Mouse (Mus musculus) lung, postnatal 0 days (tissue): ENCODE data around the gene Gm17409. TPM values are rescaled to one million over a fixed set of nuclear protein-coding genes. Genes with fewer than 3 reads are reported as not detected.

Source experiments
- ATAC-seq: fragments of 200-750 bp; cut with Nextera tagmentation; 2 replicates; pipeline ENCODE4 v1.8.0; 2017; ENCODE audit warnings: moderate library complexity
- DNase-seq: peaks from one replicate; pipeline ENCODE4 v3.0.0-alpha.2; 2016; ENCODE audit warnings: low spot score
- H3K27ac ChIP-seq: fragments of 300-500 bp; sonication (generic); 2 replicates; pipeline ENCODE4 v1.5.1; 2014; ENCODE audit warnings: antibody characterized with exemption, mild to moderate bottlenecking, low read length, mixed read lengths
- H3K27me3 ChIP-seq: fragments of 300-500 bp; sonication (generic); replicated peaks from 2 replicates; pipeline ENCODE4 v1.6.1; 2014; ENCODE audit warnings: low read length, mixed read lengths; ENCODE audit not compliant: insufficient read depth
- H3K36me3 ChIP-seq: fragments of 300-500 bp; sonication (generic); 2 replicates; pipeline ENCODE4 v1.6.1; 2014; ENCODE audit warnings: low read length, mixed read lengths; ENCODE audit not compliant: insufficient read depth
- H3K4me1 ChIP-seq: fragments of 300-500 bp; sonication (generic); 2 replicates; pipeline ENCODE4 v1.6.1; 2014; ENCODE audit warnings: antibody characterized with exemption, low read depth, low read length, mixed read lengths; ENCODE audit not compliant: insufficient read depth
- H3K4me2 ChIP-seq: fragments of 300-500 bp; sonication (generic); replicated peaks from 2 replicates; pipeline ENCODE4 v1.6.1; 2014; ENCODE audit warnings: low read depth, mild to moderate bottlenecking, low read length, moderate library complexity, mixed read lengths
- H3K4me3 ChIP-seq: fragments of 300-500 bp; sonication (generic); 2 replicates; pipeline ENCODE4 v1.5.1; 2014; ENCODE audit warnings: low read depth, low read length
- H3K9ac ChIP-seq: fragments of 300-500 bp; sonication (generic); replicated peaks from 2 replicates; pipeline ENCODE4 v1.6.1; 2014; ENCODE audit warnings: low read depth, mild to moderate bottlenecking
- H3K9me3 ChIP-seq: fragments of 300-500 bp; sonication (generic); 2 replicates; pipeline ENCODE4 v1.6.1; 2016; ENCODE audit warnings: low read length, mixed read lengths
- CTCF ChIP-seq: IDR thresholded peaks from 2 replicates; pipeline ENCODE4 v1.5.1; 2016; ENCODE audit warnings: antibody characterized with exemption, mild to moderate bottlenecking
- EP300 ChIP-seq: IDR thresholded peaks from 2 replicates; pipeline ENCODE4 v1.6.1; 2016; ENCODE audit warnings: antibody characterized with exemption, mild to moderate bottlenecking, control low read depth
- WGBS: fragments of 180-500 bp; shearing (Covaris S2); extraction: QIAGEN DNeasy Blood & Tissue Kit; methylation state at CpG from one replicate; pipeline ENCODE4 v1.1.7; 2014; 5-methylcytosine and 5-hydroxymethylcytosine counted together
- polyA plus RNA-seq: library from polyadenylated mRNA; unstranded; fragments of >200 nt; fragmentation: Nextera tagmentation; extraction: Ambion mirVana; gene quantifications from 2 replicates; pipeline ENCODE4 v1.2.1, GENCODE M21; 2015

The Gm17409 gene
- polyA plus RNA-seq, 1 experiment from 2014 or later, result not detected

DNA sequence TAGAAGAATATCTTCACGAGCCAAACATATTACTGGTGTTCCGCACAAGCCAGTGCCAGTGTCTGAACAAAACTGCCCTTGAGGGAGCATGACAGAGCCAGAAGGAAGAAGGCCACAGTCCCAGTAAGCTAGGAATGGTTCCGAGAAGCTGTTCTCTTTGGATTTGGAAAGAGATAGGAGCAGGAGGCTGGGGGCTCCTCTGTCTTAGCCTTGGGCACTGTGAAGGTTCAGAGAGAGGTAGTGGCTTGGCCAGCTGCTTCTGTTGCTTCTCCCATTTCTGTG lies 17.3 kb downstream of the Gm17409 start:
- TF ChIP-seq CTCF, result no peak
- no peak for TF ChIP-seq EP300
- H3K9me3 ChIP-seq, result no peaks in the 10 kb centered on the region
- no peaks in the 10 kb centered on the region for H3K27me3 ChIP-seq
- H3K4me1 ChIP-seq, result peaks cover 11% of the 10 kb centered on the region; the same call in 1 of the 2 replicates
- no peak overlapping the region for H3K4me3 ChIP-seq
- peak overlapping the region; percentile 65 for H3K27ac ChIP-seq
- no peak for DNase-seq
- H3K9ac ChIP-seq, result no peak overlapping the region
- no peaks in the 10 kb centered on the region for H3K36me3 ChIP-seq
- 54% methylated on average over 3 of the region's 3 CpGs for WGBS
- no peak overlapping the region for H3K4me2 ChIP-seq
- no peak for ATAC-seq

DNA sequence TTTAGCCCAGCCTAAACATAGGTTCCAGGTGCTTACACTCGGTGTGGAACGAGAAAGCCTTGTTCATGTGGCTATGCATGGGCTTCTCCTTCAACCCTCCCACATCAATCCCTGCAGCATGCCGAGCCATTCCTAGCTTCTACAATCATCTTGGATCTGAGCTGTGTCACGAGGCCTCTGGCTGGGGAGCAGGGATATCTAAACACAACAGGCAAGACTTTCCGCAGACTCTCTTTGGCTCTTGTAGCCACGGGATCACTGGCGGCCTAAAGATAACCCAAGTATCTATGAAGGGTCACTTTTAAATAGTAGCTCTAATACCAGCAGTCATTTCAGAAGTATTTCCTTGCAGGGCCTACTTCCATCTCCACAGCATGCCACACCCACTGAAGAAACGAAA lies 18.5 kb downstream of the Gm17409 start:
- no peaks in the 10 kb centered on the region for H3K36me3 ChIP-seq
- TF ChIP-seq EP300 (no peak), CTCF (no peak)
- H3K4me2 ChIP-seq, result no peak overlapping the region
- H3K9ac ChIP-seq, result no peak overlapping the region
- H3K4me1 ChIP-seq, result peaks cover 11% of the 10 kb centered on the region; the same call in 1 of the 2 replicates
- no peak overlapping the region for H3K4me3 ChIP-seq
- no peak for DNase-seq
- H3K27ac ChIP-seq, result 0 out of 2 replicates have a peak overlapping the region, but pooled peaks have one; percentile 2
- no peaks in the 10 kb centered on the region for H3K9me3 ChIP-seq
- H3K27me3 ChIP-seq, result no peaks in the 10 kb centered on the region
- WGBS, result 63% methylated on average over 8 of the region's 8 CpGs
- no peak for ATAC-seq

DNA sequence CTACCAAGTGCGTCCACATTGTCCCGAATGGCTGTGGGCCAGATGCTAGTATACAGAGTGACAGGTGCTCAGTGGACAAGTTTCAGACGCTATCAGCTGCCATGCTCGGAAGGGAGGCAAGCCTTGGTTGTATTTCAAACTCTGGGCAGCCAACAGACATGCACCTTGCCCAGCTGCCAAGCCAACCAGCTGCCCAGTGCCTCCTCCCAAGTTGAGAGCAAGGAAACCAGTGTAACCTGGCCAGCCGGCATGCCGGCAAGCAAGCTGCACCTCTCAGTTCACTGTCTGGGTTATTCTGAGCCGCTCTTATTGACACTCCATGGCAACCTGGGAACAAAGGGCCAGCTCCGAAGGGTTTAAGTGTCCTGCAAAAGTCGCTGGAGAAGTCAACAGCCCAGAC lies 19.4 kb downstream of the Gm17409 start:
- peak; percentile 78 for ATAC-seq
- H3K4me1 ChIP-seq, result peaks cover 10% of the 10 kb centered on the region; the same call in 1 of the 2 replicates
- DNase-seq, result peak; percentile 87
- no peak overlapping the region for H3K9ac ChIP-seq
- H3K4me3 ChIP-seq, result no peak overlapping the region
- WGBS, result 62% methylated on average over 9 of the region's 9 CpGs
- H3K27ac ChIP-seq, result peak overlapping the region; percentile 64; the same call in 1 of the 2 replicates
- no peak for TF ChIP-seq CTCF
- TF ChIP-seq EP300, result no peak
- H3K4me2 ChIP-seq, result no peak overlapping the region
- H3K9me3 ChIP-seq, result no peaks in the 10 kb centered on the region
- no peaks in the 10 kb centered on the region for H3K36me3 ChIP-seq
- no peaks in the 10 kb centered on the region for H3K27me3 ChIP-seq

DNA sequence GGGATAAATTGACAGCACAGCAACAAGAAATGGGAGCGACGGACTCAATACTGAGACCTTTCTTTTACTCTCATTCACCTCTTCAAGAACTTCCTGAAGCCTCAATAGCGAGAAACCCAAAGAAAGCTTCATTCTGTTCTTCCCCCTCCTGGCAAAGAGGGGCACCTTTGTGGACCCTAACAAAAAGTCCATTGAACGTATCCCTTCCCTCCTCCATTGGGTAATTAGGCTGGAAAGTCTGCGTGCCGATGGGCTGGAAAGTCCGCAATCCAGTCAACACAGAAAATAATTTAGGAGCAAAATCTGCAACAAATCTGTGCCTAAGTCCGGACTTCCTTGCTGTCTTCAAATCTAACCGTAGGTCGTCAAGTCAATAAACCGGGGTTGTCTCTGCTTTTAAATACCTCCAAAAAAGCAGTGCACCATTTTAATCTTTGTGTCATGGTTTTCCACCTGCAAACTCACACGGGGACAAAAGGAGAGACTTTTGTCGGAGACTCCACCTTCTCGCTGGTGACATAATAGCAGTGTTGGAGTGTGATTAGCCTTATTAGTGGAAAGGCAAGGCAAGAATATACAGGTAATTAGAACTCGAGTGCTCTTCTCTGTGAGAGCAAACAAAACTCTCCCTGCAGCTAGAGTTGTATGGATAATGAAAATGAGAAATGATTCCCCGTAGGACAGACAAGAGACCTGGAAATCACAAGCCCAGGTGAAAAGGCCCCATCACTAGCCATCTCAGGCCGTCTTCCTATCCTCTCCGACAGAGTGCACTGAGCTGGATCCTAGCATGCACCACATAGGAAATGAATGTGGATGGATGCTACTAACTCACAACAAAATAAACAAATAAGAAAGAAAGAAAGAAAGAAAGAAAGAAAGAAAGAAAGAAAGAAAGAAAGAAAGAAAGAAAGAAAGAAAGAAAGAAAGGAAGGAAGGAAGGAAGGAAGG lies 24.0 kb downstream of the Gm17409 start:
- Histone ChIP-seq H3K27ac (no peak overlapping the region), H3K36me3 (no peaks in the 10 kb centered on the region), H3K27me3 (no peaks in the 10 kb centered on the region), H3K9me3 (no peaks in the 10 kb centered on the region), H3K4me1 (no peaks in the 10 kb centered on the region), H3K4me3 (no peak overlapping the region), H3K4me2 (no peak overlapping the region), H3K9ac (no peak overlapping the region)
- no peak for DNase-seq
- ATAC-seq, result no peak
- TF ChIP-seq EP300 (no peak), CTCF (no peak)
- 88% methylated on average over 18 of the region's 18 CpGs for WGBS

DNA sequence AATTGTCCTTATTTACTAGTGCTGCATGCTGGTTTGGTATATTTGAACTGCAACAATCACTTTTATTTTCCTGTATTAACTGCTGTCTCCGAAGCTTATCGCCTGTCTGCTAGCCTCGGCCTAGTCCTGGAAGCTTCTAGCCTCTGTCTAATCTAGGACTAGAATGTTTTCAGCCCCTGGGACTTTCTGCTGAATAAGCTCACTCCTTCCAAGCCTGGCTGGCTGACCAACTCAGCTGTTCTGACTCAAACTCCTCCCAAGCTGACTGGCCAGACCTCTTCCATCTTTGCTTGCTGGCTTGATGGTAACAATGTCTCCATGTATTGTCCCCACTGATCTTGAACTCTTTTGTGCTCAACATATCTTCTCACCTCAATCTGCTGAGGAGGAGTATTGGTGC lies 25.4 kb downstream of the Gm17409 start:
- H3K9ac ChIP-seq, result no peak overlapping the region
- no peak overlapping the region for H3K27ac ChIP-seq

DNA sequence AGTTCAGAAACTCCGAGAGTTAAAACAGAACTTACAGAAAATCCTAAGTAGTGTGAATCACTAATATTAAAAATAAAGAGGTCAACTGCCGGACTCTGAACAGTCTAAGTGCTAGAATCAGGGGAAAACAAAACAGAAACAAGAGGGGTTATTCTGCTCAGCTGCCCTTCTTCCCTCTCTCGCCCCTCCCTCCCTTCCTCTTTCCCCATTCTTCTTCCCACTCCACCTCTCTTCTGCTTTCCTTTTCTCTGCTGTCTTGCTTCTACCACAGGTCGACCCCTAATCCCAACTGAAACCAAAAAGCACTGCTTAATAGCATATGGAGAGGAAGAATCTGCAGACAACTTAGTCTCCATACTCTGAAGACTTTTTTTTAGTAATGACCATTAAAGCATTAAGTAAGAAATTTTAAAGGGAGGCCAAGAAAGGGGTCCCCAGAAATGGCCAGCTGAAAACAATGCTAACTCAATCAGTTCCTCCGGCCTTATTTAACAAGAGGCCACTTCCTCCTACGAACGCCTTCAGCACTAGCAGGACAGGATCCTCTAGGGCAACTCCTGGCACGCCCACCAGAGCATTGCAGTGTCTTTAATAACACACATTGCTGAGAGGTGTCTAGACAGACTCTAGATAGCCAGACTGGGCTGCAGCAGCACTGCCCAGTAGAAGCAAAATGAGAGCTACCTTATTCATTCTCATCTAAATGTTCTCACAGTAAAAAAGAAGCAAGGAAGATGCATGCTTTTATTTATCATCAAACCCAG lies 26.9 kb downstream of the Gm17409 start:
- no peaks in the 10 kb centered on the region for H3K9me3 ChIP-seq
- no peak overlapping the region for H3K27ac ChIP-seq
- H3K36me3 ChIP-seq, result no peaks in the 10 kb centered on the region
- no peaks in the 10 kb centered on the region for H3K27me3 ChIP-seq
- WGBS, result 48% methylated on average over 8 of the region's 8 CpGs
- no peak for DNase-seq
- H3K9ac ChIP-seq, result no peak overlapping the region
- no peak for TF ChIP-seq CTCF
- TF ChIP-seq EP300, result no peak
- no peak overlapping the region for H3K4me2 ChIP-seq
- ATAC-seq, result no peak
- no peak overlapping the region for H3K4me3 ChIP-seq
- no peaks in the 10 kb centered on the region for H3K4me1 ChIP-seq

More for the DNA sequence above, 25.4 kb downstream of the Gm17409 start:
- Histone ChIP-seq H3K4me2 (no peak overlapping the region), H3K4me3 (no peak overlapping the region), H3K27me3 (no peaks in the 10 kb centered on the region), H3K4me1 (no peaks in the 10 kb centered on the region), H3K9me3 (no peaks in the 10 kb centered on the region), H3K36me3 (no peaks in the 10 kb centered on the region)
- no peak for ATAC-seq
- WGBS, result 84% methylated on average over 3 of the region's 3 CpGs
- no peak for TF ChIP-seq EP300
- TF ChIP-seq CTCF, result no peak
- DNase-seq, result no peak
